Mouse (Mus musculus): ENCODE results near the gene Krt77. TPM values are rescaled to one million over a fixed set of nuclear protein-coding genes. Genes with fewer than 3 reads are reported as not detected.
A peak's percentile ranks its signal among the peaks of the same experiment; 100 is the strongest.

Gene Krt77
- polyA plus RNA-seq, 1 experiment: not detected

DNA sequence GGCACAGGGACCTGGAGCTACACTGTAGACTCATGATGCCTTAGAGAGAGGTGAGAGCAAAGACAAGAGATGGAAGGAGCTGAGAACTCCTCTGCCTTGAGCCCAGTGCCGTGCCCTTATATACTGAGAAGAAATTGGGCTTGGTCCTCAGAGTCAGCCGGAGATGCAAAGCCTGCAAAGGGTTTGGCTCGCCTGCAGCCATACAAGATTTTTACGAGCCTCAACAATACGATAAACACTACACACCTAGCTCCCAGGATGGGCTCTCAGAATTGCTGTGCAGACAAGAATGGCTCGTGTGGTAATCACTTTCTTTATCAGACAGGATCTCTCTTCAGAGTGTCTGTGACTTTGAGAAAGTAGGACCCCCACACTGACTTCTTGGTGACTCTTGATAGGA lies 18.8 kb downstream of the Krt77 start, which contains the start of gene Krt1:
Gene Krt1 (minus strand): TSS at position 101 of the 400 bp plus-strand sequence.
- no peaks in the 10 kb centered on the region for H3K4me1 ChIP-seq (ENCODE audit: control insufficient read depth, insufficient read depth, low read length)
- H3K4me3 ChIP-seq (ENCODE audit: low read depth, low read length): no peak within 1 kb of the TSS
- no peaks in the 10 kb centered on the region for H3K27me3 ChIP-seq (ENCODE audit: control insufficient read depth, insufficient read depth, low read length, poor library complexity, severe bottlenecking)
- H3K36me3 ChIP-seq (ENCODE audit: control insufficient read depth, insufficient read depth, low read length, poor library complexity, severe bottlenecking): no peaks in the 10 kb centered on the region
- H3K9ac ChIP-seq (ENCODE audit: low read depth, poor library complexity, severe bottlenecking): no peak within 1 kb of the TSS
- TF ChIP-seq POLR2A (IDR thresholded peaks at IDR 0.05; ENCODE audit: insufficient read depth, low read length) (no peak), EP300 (IDR thresholded peaks at IDR 0.05; ENCODE audit: insufficient read depth, low read depth, low read length) (no peak), CTCF (IDR thresholded peaks at IDR 0.05; ENCODE audit: low read depth, low read length) (no peak)
- H3K27ac ChIP-seq (ENCODE audit: insufficient read depth, low read length): no peak within 1 kb of the TSS
- H3K9me3 ChIP-seq (replicated peaks; ENCODE audit: control insufficient read depth, insufficient read depth, low read length, poor library complexity, severe bottlenecking): no peaks in the 10 kb centered on the region

DNA sequence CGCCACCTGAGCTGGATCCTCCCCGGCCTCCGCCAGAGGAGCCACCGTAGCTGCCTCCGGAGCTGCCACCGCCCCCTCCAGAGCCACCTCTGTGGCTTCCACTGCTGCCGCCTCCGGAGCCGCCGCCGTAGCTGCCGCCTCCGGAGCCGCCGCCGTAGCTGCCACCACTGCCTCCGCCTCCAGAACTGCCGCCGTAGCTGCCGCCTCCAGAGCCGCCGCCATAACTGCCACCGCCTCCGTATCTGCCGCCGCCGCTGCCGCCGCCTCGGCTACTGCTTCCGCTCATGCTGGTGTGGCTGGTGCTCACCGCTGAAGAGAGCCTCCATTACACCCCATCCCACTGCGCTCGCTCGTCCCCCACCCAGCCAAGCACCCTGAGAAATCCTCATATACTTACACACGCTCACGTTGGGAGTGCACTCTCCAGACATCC lies 23.5 kb downstream of the Krt77 start:
- H3K36me3 ChIP-seq (ENCODE audit: control insufficient read depth, insufficient read depth, low read length, poor library complexity, severe bottlenecking): no peaks in the 10 kb centered on the region
- no peaks in the 10 kb centered on the region for H3K4me1 ChIP-seq (ENCODE audit: control insufficient read depth, insufficient read depth, low read length)
- peak overlapping the region; percentile 88 for H3K9ac ChIP-seq (ENCODE audit: low read depth, poor library complexity, severe bottlenecking)
- TF ChIP-seq POLR2A (IDR thresholded peaks at IDR 0.05; ENCODE audit: insufficient read depth, low read length) (no peak), CTCF (IDR thresholded peaks at IDR 0.05; ENCODE audit: low read depth, low read length) (no peak), EP300 (IDR thresholded peaks at IDR 0.05; ENCODE audit: insufficient read depth, low read depth, low read length) (no peak)
- peaks cover 2% of the 10 kb centered on the region; the same call in 1 of the 2 replicates for H3K27me3 ChIP-seq (ENCODE audit: control insufficient read depth, insufficient read depth, low read length, poor library complexity, severe bottlenecking)
- no peak overlapping the region for H3K27ac ChIP-seq (ENCODE audit: insufficient read depth, low read length)
- H3K4me3 ChIP-seq (ENCODE audit: low read depth, low read length): peak overlapping the region; percentile 59
- no peaks in the 10 kb centered on the region for H3K9me3 ChIP-seq (replicated peaks; ENCODE audit: control insufficient read depth, insufficient read depth, low read length, poor library complexity, severe bottlenecking)

DNA sequence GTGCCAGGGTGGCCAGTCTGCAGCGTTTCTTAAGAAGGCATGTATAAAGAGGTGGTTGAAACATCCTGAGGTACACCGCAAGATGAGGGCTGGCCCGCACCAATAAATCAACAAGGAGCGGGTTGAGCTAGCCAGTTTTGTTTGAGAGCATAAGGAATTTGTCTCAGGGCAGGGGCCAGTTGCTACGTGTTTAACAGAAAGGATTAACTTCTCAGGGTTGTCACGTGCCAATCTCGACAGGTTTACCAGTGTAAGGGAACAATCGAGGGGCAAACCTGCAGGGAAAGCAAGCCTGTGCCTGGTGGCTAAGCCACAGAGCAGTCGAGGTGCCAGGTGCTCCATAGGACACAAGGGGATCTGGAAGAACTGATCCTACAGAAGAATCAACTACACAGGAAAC lies 26.3 kb downstream of the Krt77 start:
- TF ChIP-seq POLR2A (IDR thresholded peaks at IDR 0.05; ENCODE audit: insufficient read depth, low read length) (no peak), CTCF (IDR thresholded peaks at IDR 0.05; ENCODE audit: low read depth, low read length) (no peak), EP300 (IDR thresholded peaks at IDR 0.05; ENCODE audit: insufficient read depth, low read depth, low read length) (no peak)
- Histone ChIP-seq H3K27me3 (ENCODE audit: control insufficient read depth, insufficient read depth, low read length, poor library complexity, severe bottlenecking) (peaks cover 2% of the 10 kb centered on the region; the same call in 1 of the 2 replicates), H3K9me3 (replicated peaks; ENCODE audit: control insufficient read depth, insufficient read depth, low read length, poor library complexity, severe bottlenecking) (no peaks in the 10 kb centered on the region), H3K4me3 (ENCODE audit: low read depth, low read length) (no peak overlapping the region), H3K27ac (ENCODE audit: insufficient read depth, low read length) (no peak overlapping the region), H3K4me1 (ENCODE audit: control insufficient read depth, insufficient read depth, low read length) (no peaks in the 10 kb centered on the region), H3K36me3 (ENCODE audit: control insufficient read depth, insufficient read depth, low read length, poor library complexity, severe bottlenecking) (no peaks in the 10 kb centered on the region), H3K9ac (ENCODE audit: low read depth, poor library complexity, severe bottlenecking) (no peak overlapping the region)

DNA sequence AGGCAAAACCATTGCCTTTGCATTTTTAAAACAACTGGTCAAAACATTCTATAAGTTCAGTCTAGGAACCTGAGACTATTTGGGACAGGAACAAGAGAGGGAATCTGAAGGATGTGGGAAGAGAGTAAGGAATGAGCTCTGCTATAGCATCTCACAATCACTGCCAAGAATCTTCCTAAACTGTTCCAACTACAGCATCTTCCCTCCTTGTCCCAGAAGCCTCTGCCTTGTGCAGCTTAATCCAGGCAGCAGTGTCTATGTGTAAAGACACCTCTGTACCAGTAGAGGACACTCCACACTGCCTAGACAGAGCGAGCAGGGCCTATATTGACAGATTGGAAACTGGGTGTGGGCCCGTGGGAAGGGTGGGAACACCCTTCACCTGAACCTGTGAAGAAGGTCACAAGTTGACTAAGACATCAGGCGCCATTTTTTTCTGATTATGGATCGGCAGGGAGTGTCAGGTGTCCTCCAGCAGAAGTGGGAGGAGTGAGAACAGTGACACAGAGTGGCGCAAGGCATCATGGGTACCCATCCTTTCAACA lies 34.6 kb downstream of the Krt77 start:
- no peak overlapping the region for H3K27ac ChIP-seq (ENCODE audit: insufficient read depth, low read length)
- TF ChIP-seq CTCF (IDR thresholded peaks at IDR 0.05; ENCODE audit: low read depth, low read length) (peak; percentile 27), EP300 (IDR thresholded peaks at IDR 0.05; ENCODE audit: insufficient read depth, low read depth, low read length) (no peak), POLR2A (IDR thresholded peaks at IDR 0.05; ENCODE audit: insufficient read depth, low read length) (no peak)
- no peaks in the 10 kb centered on the region for H3K27me3 ChIP-seq (ENCODE audit: control insufficient read depth, insufficient read depth, low read length, poor library complexity, severe bottlenecking)
- no peak overlapping the region for H3K4me3 ChIP-seq (ENCODE audit: low read depth, low read length)
- no peak overlapping the region for H3K9ac ChIP-seq (ENCODE audit: low read depth, poor library complexity, severe bottlenecking)
- no peaks in the 10 kb centered on the region for H3K36me3 ChIP-seq (ENCODE audit: control insufficient read depth, insufficient read depth, low read length, poor library complexity, severe bottlenecking)
- no peaks in the 10 kb centered on the region for H3K9me3 ChIP-seq (replicated peaks; ENCODE audit: control insufficient read depth, insufficient read depth, low read length, poor library complexity, severe bottlenecking)
- no peaks in the 10 kb centered on the region for H3K4me1 ChIP-seq (ENCODE audit: control insufficient read depth, insufficient read depth, low read length)

DNA sequence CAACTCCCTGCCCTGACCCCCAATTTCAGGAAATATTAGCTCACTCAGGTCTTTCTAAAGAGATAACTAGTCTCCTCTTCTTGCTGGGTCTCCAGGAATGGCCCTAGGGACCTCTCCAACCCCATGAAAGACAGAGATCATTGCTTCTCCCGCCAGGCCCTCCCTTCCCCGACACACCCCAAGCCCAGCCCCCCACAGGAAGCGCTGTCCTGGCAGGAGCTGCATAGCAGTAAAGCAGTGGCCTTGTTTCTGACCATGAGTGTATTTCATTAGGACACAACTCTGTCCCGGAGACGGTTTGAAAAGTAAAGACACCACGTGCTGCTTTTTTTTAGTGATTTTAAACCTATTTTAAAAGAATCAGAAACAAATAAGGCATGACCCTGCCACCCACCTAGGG lies 36.4 kb downstream of the Krt77 start:
- no peak overlapping the region for H3K9ac ChIP-seq (ENCODE audit: low read depth, poor library complexity, severe bottlenecking)
- H3K36me3 ChIP-seq (ENCODE audit: control insufficient read depth, insufficient read depth, low read length, poor library complexity, severe bottlenecking): no peaks in the 10 kb centered on the region
- H3K4me1 ChIP-seq (ENCODE audit: control insufficient read depth, insufficient read depth, low read length): no peaks in the 10 kb centered on the region
- no peak for TF ChIP-seq POLR2A (IDR thresholded peaks at IDR 0.05; ENCODE audit: insufficient read depth, low read length)
- TF ChIP-seq CTCF (IDR thresholded peaks at IDR 0.05; ENCODE audit: low read depth, low read length): no peak
- no peak for TF ChIP-seq EP300 (IDR thresholded peaks at IDR 0.05; ENCODE audit: insufficient read depth, low read depth, low read length)
- H3K4me3 ChIP-seq (ENCODE audit: low read depth, low read length): no peak overlapping the region
- H3K9me3 ChIP-seq (replicated peaks; ENCODE audit: control insufficient read depth, insufficient read depth, low read length, poor library complexity, severe bottlenecking): no peaks in the 10 kb centered on the region
- H3K27me3 ChIP-seq (ENCODE audit: control insufficient read depth, insufficient read depth, low read length, poor library complexity, severe bottlenecking): no peaks in the 10 kb centered on the region
- H3K27ac ChIP-seq (ENCODE audit: insufficient read depth, low read length): no peak overlapping the region

DNA sequence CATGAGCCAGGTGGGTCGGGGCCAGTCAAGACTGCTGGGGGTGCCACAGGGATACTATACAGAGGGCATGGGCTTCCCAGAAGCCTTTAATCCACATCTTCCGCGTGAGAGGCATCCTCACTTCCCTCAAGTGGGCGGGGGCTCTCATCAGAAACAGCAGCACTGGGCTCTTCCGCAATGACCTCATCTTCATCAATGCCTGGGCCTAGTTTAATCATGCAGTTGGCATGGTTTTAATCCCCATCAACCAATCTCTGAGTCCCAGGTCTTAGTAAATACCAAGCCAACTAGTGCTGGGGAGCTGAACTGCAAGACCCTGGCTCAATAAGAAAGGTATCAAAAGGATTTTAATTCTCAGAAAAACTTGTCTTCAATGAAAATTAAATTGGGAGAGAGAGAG lies 40.1 kb downstream of the Krt77 start:
- H3K4me1 ChIP-seq (ENCODE audit: control insufficient read depth, insufficient read depth, low read length): no peaks in the 10 kb centered on the region
- H3K27ac ChIP-seq (ENCODE audit: insufficient read depth, low read length): no peak overlapping the region
- H3K9ac ChIP-seq (ENCODE audit: low read depth, poor library complexity, severe bottlenecking): no peak overlapping the region
- no peak for TF ChIP-seq POLR2A (IDR thresholded peaks at IDR 0.05; ENCODE audit: insufficient read depth, low read length)
- no peak for TF ChIP-seq EP300 (IDR thresholded peaks at IDR 0.05; ENCODE audit: insufficient read depth, low read depth, low read length)
- TF ChIP-seq CTCF (IDR thresholded peaks at IDR 0.05; ENCODE audit: low read depth, low read length): no peak
- H3K9me3 ChIP-seq (replicated peaks; ENCODE audit: control insufficient read depth, insufficient read depth, low read length, poor library complexity, severe bottlenecking): no peaks in the 10 kb centered on the region
- no peaks in the 10 kb centered on the region for H3K27me3 ChIP-seq (ENCODE audit: control insufficient read depth, insufficient read depth, low read length, poor library complexity, severe bottlenecking)
- no peak overlapping the region for H3K4me3 ChIP-seq (ENCODE audit: low read depth, low read length)
- no peaks in the 10 kb centered on the region for H3K36me3 ChIP-seq (ENCODE audit: control insufficient read depth, insufficient read depth, low read length, poor library complexity, severe bottlenecking)

All from ES-Bruce4 (cell line).